Mouse (Mus musculus) forebrain, embryonic 14.5 days (tissue): Measurements from ENCODE around the gene Wdr70. TPM values are rescaled to one million over a fixed set of nuclear protein-coding genes. Genes with fewer than 3 reads are reported as not detected.

Source experiments
- ATAC-seq: fragments of 200-750 bp; cut with Nextera tagmentation; 2 replicates; pipeline ENCODE4 v1.8.0; 2017; ENCODE audit warnings: mild to moderate bottlenecking, moderate library complexity
- DNase-seq: peaks from one replicate; pipeline ENCODE4 v3.0.0-alpha.2; 2015; ENCODE audit warnings: low spot score
- H3K27ac ChIP-seq: fragments of 300-500 bp; sonication (generic); 2 replicates; pipeline ENCODE4 v1.5.1; 2014; ENCODE audit warnings: low read depth, mild to moderate bottlenecking, control low read depth, low read length, moderate library complexity
- H3K27me3 ChIP-seq: fragments of 300-500 bp; sonication (generic); replicated peaks from 2 replicates; pipeline ENCODE4 v1.6.1; 2014; ENCODE audit warnings: low read length, control low read depth, mixed read lengths; ENCODE audit not compliant: control insufficient read depth, insufficient read depth
- H3K36me3 ChIP-seq: fragments of 300-500 bp; sonication (generic); 2 replicates; pipeline ENCODE4 v1.6.1; 2014; ENCODE audit warnings: low read length, control low read depth; ENCODE audit not compliant: control insufficient read depth, insufficient read depth
- H3K4me1 ChIP-seq: fragments of 300-500 bp; sonication (generic); 2 replicates; pipeline ENCODE4 v1.6.1; 2014; ENCODE audit warnings: antibody characterized with exemption, low read length, control low read depth; ENCODE audit not compliant: control insufficient read depth, insufficient read depth
- H3K4me2 ChIP-seq: fragments of 300-500 bp; sonication (generic); 2 replicates; pipeline ENCODE4 v1.6.1; 2014; ENCODE audit warnings: mild to moderate bottlenecking, control low read depth, low read length
- H3K4me3 ChIP-seq: fragments of 300-500 bp; sonication (generic); 2 replicates; pipeline ENCODE4 v1.5.1; 2014; ENCODE audit warnings: low read depth, low read length, control low read depth
- H3K9ac ChIP-seq: fragments of 300-500 bp; sonication (generic); 2 replicates; pipeline ENCODE4 v1.6.1; 2014; ENCODE audit warnings: mild to moderate bottlenecking, low read length, control low read depth, moderate library complexity
- H3K9me3 ChIP-seq: fragments of 300-500 bp; sonication (generic); replicated peaks from 2 replicates; pipeline ENCODE4 v1.6.1; 2016; ENCODE audit warnings: low read length, control low read depth, mixed read lengths; ENCODE audit not compliant: control insufficient read depth
- WGBS: fragments of 180-500 bp; shearing (Covaris S2); extraction: QIAGEN DNeasy Blood & Tissue Kit; methylation state at CpG from one replicate; pipeline ENCODE4 v1.1.7; 2014; 5-methylcytosine and 5-hydroxymethylcytosine counted together
- polyA plus RNA-seq: library from polyadenylated mRNA; unstranded; fragments of >200 nt; fragmentation: Nextera tagmentation; extraction: Ambion mirVana; gene quantifications from 2 replicates; pipeline ENCODE4 v1.2.1, GENCODE M21; 2014

The Wdr70 gene
- polyA plus RNA-seq, 1 experiment from 2014 or later = 69.0 TPM

GRCm38 (mm10) chr15:7935571-7936165 lies 163.3 kb downstream of the Wdr70 start:
- H3K9me3 ChIP-seq = no peaks in the 10 kb centered on the region
- DNase-seq = no peak
- no peak overlapping the region for H3K4me2 ChIP-seq
- no peak overlapping the region for H3K9ac ChIP-seq
- H3K27ac ChIP-seq = no peak overlapping the region
- no peak overlapping the region for H3K4me3 ChIP-seq
- 89% methylated on average over 7 of the region's 7 CpGs for WGBS
- ATAC-seq = no peak
- no peaks in the 10 kb centered on the region for H3K36me3 ChIP-seq
- no peaks in the 10 kb centered on the region for H3K4me1 ChIP-seq
- H3K27me3 ChIP-seq = no peaks in the 10 kb centered on the region

DNA sequence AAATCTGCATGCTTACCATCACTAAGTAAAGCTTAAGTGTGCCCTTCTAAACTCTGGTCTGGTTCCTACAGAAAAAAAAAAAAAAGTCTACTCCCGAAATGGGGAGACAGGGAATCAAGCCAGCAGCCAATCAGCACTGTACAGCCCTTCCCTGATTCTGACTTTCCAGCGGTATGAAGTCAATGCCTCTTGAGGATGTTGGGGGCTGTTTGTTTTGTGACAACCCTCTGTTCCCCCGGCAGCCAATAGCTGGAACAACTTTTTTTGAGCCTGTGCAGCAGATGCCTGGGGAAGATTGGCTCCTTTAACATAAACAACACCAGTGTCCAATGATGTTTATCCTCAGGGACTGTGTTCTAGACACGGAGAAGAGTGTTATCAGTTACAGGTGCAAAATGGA lies 164.4 kb downstream of the Wdr70 start:
- DNase-seq (no peak), ATAC-seq (no peak)
- no peak overlapping the region for H3K4me2 ChIP-seq
- no peaks in the 10 kb centered on the region for H3K36me3 ChIP-seq
- no peak overlapping the region for H3K27ac ChIP-seq
- H3K4me1 ChIP-seq = no peaks in the 10 kb centered on the region
- no peak overlapping the region for H3K9ac ChIP-seq
- H3K27me3 ChIP-seq = no peaks in the 10 kb centered on the region
- WGBS = 68% methylated on average over 4 of the region's 4 CpGs
- no peaks in the 10 kb centered on the region for H3K9me3 ChIP-seq
- no peak overlapping the region for H3K4me3 ChIP-seq

GRCm38 (mm10) chr15:7934105-7934504 lies 164.9 kb downstream of the Wdr70 start:
- H3K36me3 ChIP-seq = no peaks in the 10 kb centered on the region
- no peaks in the 10 kb centered on the region for H3K9me3 ChIP-seq
- 72% methylated on average over 16 of the region's 16 CpGs for WGBS
- no peaks in the 10 kb centered on the region for H3K4me1 ChIP-seq
- no peak overlapping the region for H3K27ac ChIP-seq
- H3K9ac ChIP-seq = no peak overlapping the region
- ATAC-seq (no peak), DNase-seq (no peak)
- no peak overlapping the region for H3K4me2 ChIP-seq
- no peaks in the 10 kb centered on the region for H3K27me3 ChIP-seq
- H3K4me3 ChIP-seq = no peak overlapping the region

DNA sequence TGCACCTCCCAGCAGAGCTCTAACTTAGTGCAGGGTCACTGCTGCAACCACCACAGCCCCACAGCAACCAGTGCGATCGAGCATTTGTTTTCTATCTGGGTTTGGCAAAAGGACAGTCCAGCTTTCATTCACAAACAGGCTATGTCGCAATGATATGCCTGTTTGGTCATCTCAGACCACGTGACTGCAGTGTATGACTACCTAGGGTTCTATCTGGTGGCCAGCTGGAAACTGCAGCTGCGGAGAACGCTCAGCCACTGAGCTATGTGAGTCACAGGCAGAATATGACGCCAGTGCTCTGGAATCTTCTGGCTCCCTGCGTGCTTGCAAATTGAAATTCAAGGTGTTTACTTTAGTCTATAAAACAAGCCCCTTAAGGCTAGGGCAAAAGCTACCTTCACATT lies 167.4 kb downstream of the Wdr70 start:
- H3K9ac ChIP-seq = no peak overlapping the region
- no peak overlapping the region for H3K27ac ChIP-seq
- H3K36me3 ChIP-seq = no peaks in the 10 kb centered on the region
- ATAC-seq (no peak), DNase-seq (no peak)
- H3K4me3 ChIP-seq = no peak overlapping the region
- H3K27me3 ChIP-seq = no peaks in the 10 kb centered on the region
- no peaks in the 10 kb centered on the region for H3K4me1 ChIP-seq
- no peaks in the 10 kb centered on the region for H3K9me3 ChIP-seq
- 92% methylated on average over 8 of the region's 8 CpGs for WGBS
- no peak overlapping the region for H3K4me2 ChIP-seq

DNA sequence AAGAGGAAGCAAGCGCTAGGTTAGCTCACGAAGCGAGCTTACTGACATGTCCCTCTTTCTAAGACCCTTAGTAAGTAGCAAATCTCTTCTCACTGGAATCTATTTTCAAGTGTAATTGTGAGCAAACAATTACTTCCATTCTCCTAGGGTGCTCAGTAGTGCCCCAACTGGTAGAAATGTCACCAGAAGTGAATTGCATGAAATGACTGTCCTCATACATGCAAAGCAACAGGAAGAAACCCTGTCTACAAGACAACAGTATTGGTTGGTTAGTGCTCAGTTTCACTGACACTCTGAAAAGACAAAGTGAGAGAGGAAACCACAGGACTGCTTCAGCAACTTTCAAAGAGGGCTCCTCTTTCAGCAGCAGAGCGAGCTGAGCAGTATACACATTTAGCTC lies 173.6 kb downstream of the Wdr70 start:
- no peak overlapping the region for H3K9ac ChIP-seq
- H3K9me3 ChIP-seq = no peaks in the 10 kb centered on the region
- no peak for ATAC-seq
- no peak overlapping the region for H3K4me2 ChIP-seq
- 0 out of 2 replicates have a peak, but pooled peaks cover 3% of the 10 kb centered on the region for H3K36me3 ChIP-seq
- no peaks in the 10 kb centered on the region for H3K27me3 ChIP-seq
- no peak overlapping the region for H3K27ac ChIP-seq
- H3K4me3 ChIP-seq = no peak overlapping the region
- no peak for DNase-seq
- H3K4me1 ChIP-seq = no peaks in the 10 kb centered on the region
- 91% methylated on average over 4 of the region's 4 CpGs for WGBS

- Histone ChIP-seq H3K4me1 (no peaks in the 10 kb centered on the region), H3K36me3 (0 out of 2 replicates have a peak, but pooled peaks cover 3% of the 10 kb centered on the region), H3K9me3 (no peaks in the 10 kb centered on the region), H3K27ac (no peak overlapping the region), H3K4me2 (no peak overlapping the region), H3K9ac (no peak overlapping the region), H3K27me3 (no peaks in the 10 kb centered on the region), H3K4me3 (no peak overlapping the region)
- ATAC-seq = no peak
- 86% methylated on average over 4 of the region's 4 CpGs for WGBS
- DNase-seq = no peak
Observed at GRCm38 (mm10) chr15:7923281-7923680, 175.7 kb downstream of the Wdr70 start.

- DNase-seq (no peak), ATAC-seq (no peak)
- no peak overlapping the region for H3K9ac ChIP-seq
- no peaks in the 10 kb centered on the region for H3K27me3 ChIP-seq
- H3K9me3 ChIP-seq = no peaks in the 10 kb centered on the region
- no peaks in the 10 kb centered on the region for H3K4me1 ChIP-seq
- WGBS = 90% methylated on average over 14 of the region's 14 CpGs
- no peak overlapping the region for H3K27ac ChIP-seq
- H3K4me2 ChIP-seq = no peak overlapping the region
- H3K4me3 ChIP-seq = no peak overlapping the region
- 0 out of 2 replicates have a peak, but pooled peaks cover 3% of the 10 kb centered on the region for H3K36me3 ChIP-seq
Observed at GRCm38 (mm10) chr15:7922291-7923037, 176.5 kb downstream of the Wdr70 start.

DNA sequence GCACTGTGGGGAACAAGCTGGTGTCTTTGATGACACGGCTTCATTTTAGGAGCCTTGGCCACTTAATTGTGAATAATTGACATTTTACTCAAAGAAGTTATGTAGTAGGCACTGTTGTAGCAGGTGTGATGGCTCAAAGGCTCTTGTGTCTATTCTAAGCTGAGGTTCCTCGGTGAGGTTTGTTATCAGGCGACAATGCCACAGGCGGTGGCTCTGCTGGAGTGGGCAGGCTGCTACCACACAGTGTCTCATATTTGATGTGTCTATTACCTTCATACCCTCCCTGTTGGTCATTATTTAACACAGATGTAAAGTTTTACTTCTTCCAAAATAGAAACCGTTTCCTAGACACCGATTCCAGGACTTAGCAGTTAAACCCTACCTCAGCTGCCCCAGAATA lies 177.9 kb downstream of the Wdr70 start:
- DNase-seq = no peak
- H3K36me3 ChIP-seq = 0 out of 2 replicates have a peak, but pooled peaks cover 3% of the 10 kb centered on the region
- 93% methylated on average over 6 of the region's 6 CpGs for WGBS

DNA sequence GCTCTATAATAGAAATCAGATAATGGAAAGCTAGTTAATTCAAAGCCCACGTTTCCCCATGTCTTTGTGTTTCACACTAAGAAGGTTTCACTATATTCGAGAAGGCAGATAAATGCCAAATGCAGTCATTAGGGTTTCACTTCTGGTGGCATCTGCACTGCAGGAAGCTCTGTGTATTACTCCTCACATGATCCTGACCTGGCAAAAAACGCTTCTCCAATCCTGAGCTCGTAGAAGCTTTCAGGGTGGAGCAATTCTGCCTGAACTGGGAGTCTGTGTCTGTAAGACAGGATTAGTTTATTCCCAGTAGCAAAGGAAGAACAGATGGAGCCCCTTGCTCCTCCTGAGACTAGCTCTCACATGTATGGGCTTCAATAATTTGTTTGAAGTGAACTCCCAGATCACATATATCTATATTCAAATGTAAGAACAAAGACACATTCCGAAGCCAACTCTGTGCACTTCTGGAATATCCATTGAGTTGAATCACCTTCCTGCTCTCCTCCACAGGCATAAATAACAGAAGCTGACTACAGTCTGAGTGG lies 192.4 kb downstream of the Wdr70 start:
- Histone ChIP-seq H3K9ac (no peak overlapping the region), H3K9me3 (no peaks in the 10 kb centered on the region), H3K36me3 (0 out of 2 replicates have a peak, but pooled peaks cover 2% of the 10 kb centered on the region), H3K4me3 (no peak overlapping the region), H3K27ac (no peak overlapping the region), H3K4me1 (no peaks in the 10 kb centered on the region), H3K4me2 (no peak overlapping the region), H3K27me3 (no peaks in the 10 kb centered on the region)
- peak; percentile 35 for DNase-seq
- peak; percentile 20; the same call in 1 of the 2 replicates for ATAC-seq
- WGBS = 66% methylated on average over 5 of the region's 5 CpGs

More for the DNA sequence above, 177.9 kb downstream of the Wdr70 start:
- no peak for ATAC-seq
- no peaks in the 10 kb centered on the region for H3K4me1 ChIP-seq
- no peak overlapping the region for H3K9ac ChIP-seq
- no peak overlapping the region for H3K4me3 ChIP-seq
- H3K27me3 ChIP-seq = no peaks in the 10 kb centered on the region
- no peaks in the 10 kb centered on the region for H3K9me3 ChIP-seq
- H3K27ac ChIP-seq = no peak overlapping the region
- no peak overlapping the region for H3K4me2 ChIP-seq
